Mouse (Mus musculus): ENCODE measurements around the gene Ptms. TPM values are rescaled to one million over a fixed set of nuclear protein-coding genes. Genes with fewer than 3 reads are reported as not detected.

Ptms gene
- polyA plus RNA-seq, 1 experiment, result 1,797 TPM

GRCm38 (mm10) chr6:124961021-124961420 is 41.1 kb upstream of the Ptms start:
- H3K27me3 ChIP-seq (ENCODE audit: control insufficient read depth, insufficient read depth, low read length), result no peaks in the 10 kb centered on the region
- no peak for DNase-seq
- peaks cover 7% of the 10 kb centered on the region for H3K4me1 ChIP-seq (replicated peaks; ENCODE audit: control insufficient read depth, insufficient read depth, low read length)
- WGBS, result 96% methylated on average over 12 of the region's 12 CpGs
- H3K4me3 ChIP-seq (ENCODE audit: control insufficient read depth, insufficient read depth, low read length), result no peak overlapping the region
- H3K27ac ChIP-seq (ENCODE audit: control insufficient read depth, insufficient read depth, low read length), result no peak overlapping the region
- H3K36me3 ChIP-seq (ENCODE audit: control insufficient read depth, insufficient read depth, low read length), result peaks cover 17% of the 10 kb centered on the region
- TF ChIP-seq CTCF (IDR thresholded peaks at IDR 0.05; ENCODE audit: borderline replicate concordance, control insufficient read depth, extremely low read depth, insufficient read depth, low read length, poor library complexity) (no peak), POLR2A (IDR thresholded peaks at IDR 0.05; ENCODE audit: control insufficient read depth, extremely low read depth, insufficient read depth, low read length, poor library complexity) (no peak)

GRCm38 (mm10) chr6:124959960-124960359 is 40.1 kb upstream of the Ptms start:
- no peaks in the 10 kb centered on the region for H3K27me3 ChIP-seq (ENCODE audit: control insufficient read depth, insufficient read depth, low read length)
- H3K4me1 ChIP-seq (replicated peaks; ENCODE audit: control insufficient read depth, insufficient read depth, low read length), result peaks cover 6% of the 10 kb centered on the region
- H3K27ac ChIP-seq (ENCODE audit: control insufficient read depth, insufficient read depth, low read length), result no peak overlapping the region
- H3K36me3 ChIP-seq (ENCODE audit: control insufficient read depth, insufficient read depth, low read length), result peaks cover 17% of the 10 kb centered on the region
- no peak for DNase-seq
- 98% methylated on average over 13 of the region's 13 CpGs for WGBS
- H3K4me3 ChIP-seq (ENCODE audit: control insufficient read depth, insufficient read depth, low read length), result no peak overlapping the region
- TF ChIP-seq CTCF (IDR thresholded peaks at IDR 0.05; ENCODE audit: borderline replicate concordance, control insufficient read depth, extremely low read depth, insufficient read depth, low read length, poor library complexity), result no peak
- TF ChIP-seq POLR2A (IDR thresholded peaks at IDR 0.05; ENCODE audit: control insufficient read depth, extremely low read depth, insufficient read depth, low read length, poor library complexity), result no peak

- H3K27me3 ChIP-seq (ENCODE audit: control insufficient read depth, insufficient read depth, low read length), result no peaks in the 10 kb centered on the region
- no peak overlapping the region for H3K4me3 ChIP-seq (ENCODE audit: control insufficient read depth, insufficient read depth, low read length)
- no peak overlapping the region for H3K27ac ChIP-seq (ENCODE audit: control insufficient read depth, insufficient read depth, low read length)
- TF ChIP-seq POLR2A (IDR thresholded peaks at IDR 0.05; ENCODE audit: control insufficient read depth, extremely low read depth, insufficient read depth, low read length, poor library complexity) (no peak), CTCF (IDR thresholded peaks at IDR 0.05; ENCODE audit: borderline replicate concordance, control insufficient read depth, extremely low read depth, insufficient read depth, low read length, poor library complexity) (no peak)
- no peak for DNase-seq
- H3K4me1 ChIP-seq (replicated peaks; ENCODE audit: control insufficient read depth, insufficient read depth, low read length), result no peaks in the 10 kb centered on the region
- peaks cover 17% of the 10 kb centered on the region for H3K36me3 ChIP-seq (ENCODE audit: control insufficient read depth, insufficient read depth, low read length)
- WGBS, result 92% methylated on average over 3 of the region's 3 CpGs
Measured at GRCm38 (mm10) chr6:124958127-124958526, 38.2 kb upstream of the Ptms start.

- no peak overlapping the region for H3K4me3 ChIP-seq (ENCODE audit: control insufficient read depth, insufficient read depth, low read length)
- no peak for TF ChIP-seq CTCF (IDR thresholded peaks at IDR 0.05; ENCODE audit: borderline replicate concordance, control insufficient read depth, extremely low read depth, insufficient read depth, low read length, poor library complexity)
- no peak for TF ChIP-seq POLR2A (IDR thresholded peaks at IDR 0.05; ENCODE audit: control insufficient read depth, extremely low read depth, insufficient read depth, low read length, poor library complexity)
- H3K36me3 ChIP-seq (ENCODE audit: control insufficient read depth, insufficient read depth, low read length), result peaks cover 17% of the 10 kb centered on the region
- DNase-seq, result no peak
- no peaks in the 10 kb centered on the region for H3K27me3 ChIP-seq (ENCODE audit: control insufficient read depth, insufficient read depth, low read length)
- H3K4me1 ChIP-seq (replicated peaks; ENCODE audit: control insufficient read depth, insufficient read depth, low read length), result no peaks in the 10 kb centered on the region
- WGBS, result 95% methylated on average over 4 of the region's 4 CpGs
- no peak overlapping the region for H3K27ac ChIP-seq (ENCODE audit: control insufficient read depth, insufficient read depth, low read length)
Measured at GRCm38 (mm10) chr6:124955212-124955611, 35.3 kb upstream of the Ptms start.

- Histone ChIP-seq H3K36me3 (ENCODE audit: control insufficient read depth, insufficient read depth, low read length) (peaks cover 9% of the 10 kb centered on the region), H3K4me1 (replicated peaks; ENCODE audit: control insufficient read depth, insufficient read depth, low read length) (no peaks in the 10 kb centered on the region)
Measured at GRCm38 (mm10) chr6:124953991-124954715, 34.2 kb upstream of the Ptms start.

GRCm38 (mm10) chr6:124943526-124943925 is 23.6 kb upstream of the Ptms start:
- Histone ChIP-seq H3K36me3 (ENCODE audit: control insufficient read depth, insufficient read depth, low read length) (no peaks in the 10 kb centered on the region), H3K4me3 (ENCODE audit: control insufficient read depth, insufficient read depth, low read length) (no peak overlapping the region), H3K27me3 (ENCODE audit: control insufficient read depth, insufficient read depth, low read length) (no peaks in the 10 kb centered on the region), H3K4me1 (replicated peaks; ENCODE audit: control insufficient read depth, insufficient read depth, low read length) (no peaks in the 10 kb centered on the region), H3K27ac (ENCODE audit: control insufficient read depth, insufficient read depth, low read length) (no peak overlapping the region)
- WGBS, result 98% methylated on average over 3 of the region's 3 CpGs
- DNase-seq, result no peak
- TF ChIP-seq POLR2A (IDR thresholded peaks at IDR 0.05; ENCODE audit: control insufficient read depth, extremely low read depth, insufficient read depth, low read length, poor library complexity), result no peak
- no peak for TF ChIP-seq CTCF (IDR thresholded peaks at IDR 0.05; ENCODE audit: borderline replicate concordance, control insufficient read depth, extremely low read depth, insufficient read depth, low read length, poor library complexity)

More at GRCm38 (mm10) chr6:124953991-124954715, 34.2 kb upstream of the Ptms start:
- TF ChIP-seq POLR2A (IDR thresholded peaks at IDR 0.05; ENCODE audit: control insufficient read depth, extremely low read depth, insufficient read depth, low read length, poor library complexity) (no peak), CTCF (IDR thresholded peaks at IDR 0.05; ENCODE audit: borderline replicate concordance, control insufficient read depth, extremely low read depth, insufficient read depth, low read length, poor library complexity) (no peak)
- WGBS, result 98% methylated on average over 2 of the region's 2 CpGs
- H3K27me3 ChIP-seq (ENCODE audit: control insufficient read depth, insufficient read depth, low read length), result no peaks in the 10 kb centered on the region
- no peak for DNase-seq
- H3K27ac ChIP-seq (ENCODE audit: control insufficient read depth, insufficient read depth, low read length), result no peak overlapping the region
- no peak overlapping the region for H3K4me3 ChIP-seq (ENCODE audit: control insufficient read depth, insufficient read depth, low read length)

All from thymus, adult 2 months (tissue).